Mouse (Mus musculus) cerebellum, adult 8-10 months (tissue): Measurements from ENCODE around the gene Phykpl.
A peak's percentile ranks its signal among the peaks of the same experiment; 100 is the strongest.
"Not testable (repeated sequence)": the region's sequence is repeated elsewhere in the genome, so short reads cannot be mapped to it uniquely, and the experiment has no call there.

Experiments used
- DNase-seq: peaks from one replicate; pipeline ENCODE4 v3.0.0; 2022

Phykpl gene

GRCm38 (mm10) chr11:51619409-51620060, 35.0 kb downstream of the Phykpl start, which contains the start of gene Nhp2:
Nhp2 (plus strand) TSS chr11:51619735.
- peak; percentile 92 for DNase-seq

- DNase-seq = no peak
Observed at GRCm38 (mm10) chr11:51620084-51620483, 35.5 kb downstream of the Phykpl start.

GRCm38 (mm10) chr11:51621776-51622175, 37.2 kb downstream of the Phykpl start:
- no peak for DNase-seq

- DNase-seq = no peak
Observed at GRCm38 (mm10) chr11:51622971-51623491, 38.5 kb downstream of the Phykpl start.

GRCm38 (mm10) chr11:51625187-51625820, 40.7 kb downstream of the Phykpl start:
- no peak for DNase-seq

- DNase-seq = no peak
Observed at GRCm38 (mm10) chr11:51627425-51627824, 42.9 kb downstream of the Phykpl start.

- DNase-seq = no peak
Observed at GRCm38 (mm10) chr11:51627907-51628306, 43.4 kb downstream of the Phykpl start.

- no peak for DNase-seq
Observed at GRCm38 (mm10) chr11:51629651-51630314, 45.2 kb downstream of the Phykpl start.

- DNase-seq = no peak
Observed at GRCm38 (mm10) chr11:51632130-51632753, 47.7 kb downstream of the Phykpl start.

- not testable (repeated sequence) for DNase-seq
Observed at GRCm38 (mm10) chr11:51633200-51633599, 48.6 kb downstream of the Phykpl start.

GRCm38 (mm10) chr11:51633721-51634120, 49.2 kb downstream of the Phykpl start:
- DNase-seq = no peak

- no peak for DNase-seq
Observed at GRCm38 (mm10) chr11:51635127-51635524, 50.6 kb downstream of the Phykpl start.

- peak; percentile 90 for DNase-seq
Observed at GRCm38 (mm10) chr11:51635525-51636322, 51.2 kb downstream of the Phykpl start, which contains the start of gene Rmnd5b. Rmnd5b (minus strand) TSS chr11:51635896.

- DNase-seq = peak; percentile 60
Observed at GRCm38 (mm10) chr11:51636323-51636684, 51.7 kb downstream of the Phykpl start.

GRCm38 (mm10) chr11:51637971-51638414, 53.4 kb downstream of the Phykpl start:
- DNase-seq = no peak

- DNase-seq = no peak
Observed at GRCm38 (mm10) chr11:51638497-51638896, 53.9 kb downstream of the Phykpl start.

- no peak for DNase-seq
Observed at GRCm38 (mm10) chr11:51640748-51641147, 56.2 kb downstream of the Phykpl start.

- no peak for DNase-seq
Observed at GRCm38 (mm10) chr11:51643202-51643601, 58.6 kb downstream of the Phykpl start.

- DNase-seq = peak; percentile 48
Observed at GRCm38 (mm10) chr11:51643761-51644160, 59.2 kb downstream of the Phykpl start.

- no peak for DNase-seq
Observed at GRCm38 (mm10) chr11:51644217-51644616, 59.7 kb downstream of the Phykpl start.

- no peak for DNase-seq
Observed at GRCm38 (mm10) chr11:51645293-51645692, 60.7 kb downstream of the Phykpl start.

- no peak for DNase-seq
Observed at GRCm38 (mm10) chr11:51646245-51646644, 61.7 kb downstream of the Phykpl start.
